Mouse (Mus musculus) MN1 (cell line): ENCODE results near the gene Ccser1.

ENCODE experiments used
- DNase-seq: peaks from one replicate; pipeline ENCODE4 v3.0.0-alpha.2; 2016; ENCODE audit warnings: low spot score

Ccser1 gene

DNA sequence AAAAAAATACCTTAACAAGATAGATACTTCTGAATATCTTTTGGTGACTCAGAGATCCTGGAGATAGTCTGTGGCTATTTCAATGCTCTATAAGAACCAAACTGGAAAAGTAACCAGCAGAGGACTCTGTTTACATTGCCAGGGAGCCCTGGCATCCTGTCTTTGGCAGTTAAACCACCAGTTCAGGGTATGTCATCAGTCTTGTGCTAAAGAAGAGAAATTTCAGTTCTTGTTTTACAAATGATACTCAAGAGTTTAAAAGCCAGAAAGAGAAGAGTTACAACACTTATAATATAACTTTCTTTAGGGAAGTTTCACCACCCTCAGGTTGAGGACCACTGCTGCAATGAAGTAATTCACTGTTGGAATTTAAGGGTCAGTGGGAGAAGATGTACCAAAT, 258.0 kb downstream of the Ccser1 start:
- no peak for DNase-seq

GRCm38 (mm10) chr6:61471371-61472152, 291.4 kb downstream of the Ccser1 start:
- no peak for DNase-seq

DNA sequence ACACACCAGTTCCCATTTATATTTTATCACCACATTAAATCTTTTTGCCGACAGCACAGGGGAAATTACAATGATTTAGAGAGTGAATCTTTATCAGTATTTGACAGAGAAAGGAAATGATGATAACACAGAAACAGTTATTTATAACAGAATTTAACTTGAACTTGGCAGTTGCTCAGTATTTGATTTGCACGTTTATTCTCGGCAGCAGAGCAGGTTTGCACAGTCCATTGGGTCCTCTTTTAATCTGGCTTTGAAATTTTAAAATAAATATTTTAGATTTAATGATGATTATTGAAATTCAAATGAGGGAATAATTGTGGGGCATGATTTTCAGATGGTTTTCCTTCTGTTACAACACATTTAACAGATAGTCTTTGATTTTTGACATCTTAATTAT, 305.2 kb downstream of the Ccser1 start:
- DNase-seq: no peak

DNA sequence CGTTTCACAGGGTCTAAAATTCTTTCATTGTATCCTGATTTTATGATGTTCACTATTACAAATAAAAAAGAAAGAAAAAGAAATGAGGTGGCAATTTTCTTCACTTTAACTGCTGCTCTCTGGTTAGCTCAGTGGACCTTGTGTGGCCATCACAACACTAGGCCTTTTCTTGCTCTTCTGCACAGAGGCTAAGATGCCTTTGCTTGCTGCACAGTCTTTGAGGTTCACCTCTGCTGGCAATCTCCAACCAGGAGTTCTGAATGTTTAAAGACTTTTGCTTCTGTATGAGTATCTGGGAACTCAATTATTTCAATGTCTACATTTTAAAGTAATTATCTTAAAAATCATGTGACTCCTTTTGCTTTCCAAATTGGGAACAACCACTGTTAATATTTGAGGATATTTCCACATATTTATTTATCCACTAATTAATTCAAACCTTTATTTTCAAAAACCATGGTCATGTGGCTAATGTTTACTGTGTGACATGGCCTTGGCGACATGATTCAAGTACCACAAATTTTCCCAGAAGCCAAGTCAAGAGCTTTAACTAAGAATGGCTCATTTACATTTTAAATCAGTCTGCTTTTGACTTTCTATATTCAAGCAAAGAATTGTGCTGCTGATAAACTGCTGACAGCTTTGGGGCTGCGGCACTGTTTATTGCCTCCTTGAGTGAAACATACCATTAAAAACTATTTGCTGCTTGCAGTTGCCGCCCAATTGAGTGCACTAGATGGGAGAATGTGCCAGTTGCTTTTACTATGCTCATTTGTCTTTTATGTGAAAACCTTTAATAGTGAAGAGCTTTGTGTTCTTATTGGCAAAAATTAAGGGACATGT, 312.1 kb downstream of the Ccser1 start:
- no peak for DNase-seq

- no peak for DNase-seq
These were observed 313.3 kb downstream of the Ccser1 start for GRCm38 (mm10) chr6:61493386-61493785.

- DNase-seq: no peak
These were observed 335.2 kb downstream of the Ccser1 start for GRCm38 (mm10) chr6:61515310-61515709.

- no peak for DNase-seq
These were observed 341.5 kb downstream of the Ccser1 start for GRCm38 (mm10) chr6:61521587-61521986.

DNA sequence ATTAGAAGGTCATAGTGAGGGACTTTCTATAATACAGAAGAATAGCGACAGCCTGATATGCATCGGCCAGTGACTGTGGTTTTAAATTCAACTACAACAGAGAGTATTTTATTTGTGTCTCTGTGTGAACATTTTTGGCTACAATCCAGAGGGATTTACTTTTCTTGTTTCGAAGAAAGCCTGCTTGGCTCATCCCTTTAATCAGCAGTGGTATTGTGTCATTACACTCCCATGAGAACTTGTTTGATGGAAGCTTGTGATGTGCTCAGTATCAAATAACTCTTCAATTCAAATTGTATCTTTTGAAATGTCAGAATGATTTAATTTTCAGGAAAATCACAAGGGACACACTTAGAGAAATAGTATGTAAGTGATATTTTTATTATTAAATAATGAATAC, 342.0 kb downstream of the Ccser1 start:
- no peak for DNase-seq

DNA sequence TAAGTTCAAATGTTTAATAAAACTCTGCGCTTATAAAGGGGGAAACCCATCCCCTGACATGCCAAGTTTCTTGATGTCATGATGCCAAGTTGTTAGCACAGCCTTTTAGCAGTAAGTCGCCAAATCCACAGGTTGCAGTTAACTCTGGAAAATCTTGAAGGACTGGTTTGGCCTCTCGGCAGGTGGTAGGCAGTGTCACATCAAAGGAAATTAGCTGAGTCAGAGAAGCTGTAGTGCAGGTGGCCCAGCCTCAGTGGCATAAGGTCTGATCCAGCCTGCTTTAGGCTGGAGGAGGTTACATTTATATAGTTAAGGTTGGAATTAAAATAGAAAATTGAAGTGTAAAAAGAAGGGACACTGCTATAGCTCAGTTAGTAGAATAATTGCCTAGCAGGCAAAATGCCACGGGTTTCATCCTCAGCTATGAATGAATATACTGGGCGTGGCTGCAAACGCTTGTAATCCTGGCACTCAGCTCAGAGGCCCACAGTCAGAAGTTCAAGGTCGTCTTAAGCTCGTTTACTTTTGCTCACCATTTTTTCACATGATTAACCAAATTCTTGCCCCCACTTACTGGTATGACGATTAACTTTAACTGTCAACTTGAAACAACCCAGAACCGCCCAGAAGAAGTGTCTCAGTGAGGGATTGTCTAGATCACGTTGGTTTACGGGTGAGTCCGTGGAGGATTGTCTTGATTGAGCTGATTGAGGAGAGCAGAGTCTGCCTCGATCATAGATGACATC, 343.8 kb downstream of the Ccser1 start:
- DNase-seq: no peak

- DNase-seq: no peak
These were observed 360.6 kb downstream of the Ccser1 start for GRCm38 (mm10) chr6:61540732-61541131.

GRCm38 (mm10) chr6:61543459-61544044, 363.4 kb downstream of the Ccser1 start:
- DNase-seq: no peak

DNA sequence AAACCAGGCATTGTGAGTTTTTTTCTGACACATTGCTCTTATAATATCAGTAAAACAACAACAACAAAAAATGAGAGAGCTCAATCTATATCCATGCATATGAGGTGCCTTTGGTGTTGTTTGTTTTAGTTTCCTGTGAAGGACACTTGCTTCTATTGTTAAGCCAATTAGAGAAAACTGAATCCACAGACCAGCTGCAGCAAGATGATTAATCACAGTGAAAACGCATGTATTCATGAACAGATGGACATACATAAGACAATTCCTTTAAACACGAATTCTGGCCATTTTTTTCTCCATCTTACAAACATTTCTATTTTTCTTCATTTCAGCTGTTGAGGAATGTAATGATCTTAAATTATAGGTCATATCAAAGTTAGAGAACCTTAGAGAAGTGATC, 387.4 kb downstream of the Ccser1 start:
- no peak for DNase-seq

GRCm38 (mm10) chr6:61567967-61568366, 387.8 kb downstream of the Ccser1 start:
- DNase-seq: no peak

DNA sequence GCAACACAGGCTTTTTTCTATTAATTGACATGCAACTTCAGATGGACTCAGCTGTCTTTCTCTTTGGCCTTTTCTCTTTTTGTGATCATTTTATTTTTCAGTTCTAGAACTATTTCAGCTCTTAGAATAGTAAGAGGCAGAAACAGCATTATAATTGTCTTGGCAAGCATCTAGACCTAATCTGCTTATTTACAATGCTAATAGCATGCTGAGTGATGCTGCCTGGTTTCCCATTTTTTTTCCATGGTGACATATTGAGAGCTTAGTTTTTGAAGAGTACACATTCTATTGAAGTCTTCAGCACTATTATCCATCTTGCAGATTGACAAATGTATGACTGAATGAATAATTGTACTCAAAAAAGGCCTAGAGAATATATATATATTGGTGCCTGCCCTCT, 401.6 kb downstream of the Ccser1 start:
- DNase-seq: no peak

DNA sequence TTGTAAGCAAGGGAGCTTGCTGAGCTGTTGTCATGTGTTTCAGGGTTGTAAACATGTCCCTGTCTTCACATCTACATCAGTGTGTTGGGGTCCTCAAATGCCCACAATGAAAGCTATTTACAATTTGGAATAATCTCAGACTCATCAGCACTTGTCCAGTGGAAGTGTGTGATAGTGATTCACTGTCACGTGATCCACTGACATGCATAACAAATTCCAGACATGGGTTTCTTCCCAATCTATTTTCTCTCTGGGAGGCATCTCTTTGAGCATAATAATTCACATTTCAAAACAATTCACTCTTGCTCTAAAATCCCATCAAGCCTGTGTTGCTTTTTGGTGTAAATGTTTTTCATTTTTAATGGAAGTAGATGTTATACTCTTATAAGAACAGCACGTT, 408.9 kb downstream of the Ccser1 start:
- no peak for DNase-seq

- DNase-seq: no peak
These were observed 421.8 kb downstream of the Ccser1 start for GRCm38 (mm10) chr6:61601911-61602310.

DNA sequence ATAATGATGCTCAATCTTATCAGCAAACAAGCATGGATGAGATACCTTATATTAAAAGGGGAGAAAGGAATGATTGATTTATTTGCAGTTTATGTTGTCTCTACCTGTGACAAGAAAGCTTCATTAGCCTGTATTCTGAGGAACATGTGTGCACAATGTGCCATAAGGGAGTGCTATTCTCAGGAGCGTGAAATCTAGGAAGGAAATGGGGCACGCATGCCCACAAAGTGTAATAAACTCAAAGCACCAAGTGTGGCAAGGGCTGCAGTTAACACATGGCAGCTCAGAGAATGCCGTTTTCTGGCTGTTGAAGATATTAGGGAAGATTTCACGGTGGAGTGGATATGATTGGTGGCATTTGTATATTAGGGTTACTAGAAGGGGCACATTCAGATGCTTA, 434.8 kb downstream of the Ccser1 start:
- DNase-seq: no peak

DNA sequence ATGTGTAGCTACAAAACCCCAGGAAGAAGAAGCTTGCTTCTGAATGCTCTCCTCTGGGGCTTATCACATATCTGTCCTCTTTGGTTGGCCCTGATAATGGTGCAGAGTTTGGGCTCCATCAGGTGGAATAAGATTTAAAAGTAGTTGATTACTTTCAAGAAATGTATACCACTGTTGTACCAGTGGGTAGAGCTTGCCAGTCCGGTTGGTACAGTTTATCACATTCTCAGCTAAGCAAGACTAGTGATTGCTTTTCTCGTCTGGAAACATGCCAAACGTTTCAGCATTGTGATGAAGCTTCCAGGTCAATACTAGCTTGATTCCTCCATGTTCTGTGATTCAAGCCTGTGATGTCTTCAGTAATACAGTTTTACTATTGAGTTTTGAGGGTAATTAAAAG, 441.6 kb downstream of the Ccser1 start:
- DNase-seq: no peak

DNA sequence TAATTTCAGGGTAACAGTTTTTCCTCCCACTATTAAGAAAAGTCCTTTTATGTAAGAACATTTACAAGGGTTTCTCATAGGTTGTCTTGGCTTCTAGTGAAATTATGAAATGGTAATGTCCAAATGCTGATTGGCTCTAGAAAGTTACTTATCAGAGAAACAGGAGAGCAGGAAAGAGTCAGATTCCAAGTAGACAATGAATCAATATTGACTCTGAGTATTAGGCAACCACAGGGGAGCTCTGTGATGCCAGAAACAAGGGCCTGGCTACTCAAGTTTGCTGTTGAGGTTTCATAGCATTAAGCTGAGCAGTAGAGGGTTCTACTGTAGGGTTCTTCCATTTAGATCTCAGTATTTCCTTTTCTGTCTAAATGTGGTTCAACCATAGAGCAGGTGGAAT, 481.3 kb downstream of the Ccser1 start:
- DNase-seq: no peak

DNA sequence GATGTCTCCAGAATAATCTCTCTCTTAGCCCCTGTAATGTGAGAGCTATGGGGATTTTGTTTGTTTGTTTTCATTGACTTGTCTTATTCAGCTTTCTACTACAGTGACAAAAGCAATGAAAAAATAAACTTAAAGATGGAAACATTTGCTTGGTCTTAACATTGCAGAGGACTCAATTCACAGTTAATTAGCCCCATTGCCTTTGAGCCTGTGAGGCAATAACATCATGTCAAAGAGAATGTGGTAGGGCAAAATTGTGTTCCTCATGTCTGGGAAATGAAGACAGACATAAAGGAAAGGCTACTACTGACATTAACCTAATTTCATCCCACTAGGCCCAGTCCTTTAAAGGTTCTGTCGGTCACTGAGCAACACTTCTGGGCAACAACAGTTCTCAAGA, 484.4 kb downstream of the Ccser1 start:
- no peak for DNase-seq

GRCm38 (mm10) chr6:61687002-61687401, 506.9 kb downstream of the Ccser1 start:
- no peak for DNase-seq

DNA sequence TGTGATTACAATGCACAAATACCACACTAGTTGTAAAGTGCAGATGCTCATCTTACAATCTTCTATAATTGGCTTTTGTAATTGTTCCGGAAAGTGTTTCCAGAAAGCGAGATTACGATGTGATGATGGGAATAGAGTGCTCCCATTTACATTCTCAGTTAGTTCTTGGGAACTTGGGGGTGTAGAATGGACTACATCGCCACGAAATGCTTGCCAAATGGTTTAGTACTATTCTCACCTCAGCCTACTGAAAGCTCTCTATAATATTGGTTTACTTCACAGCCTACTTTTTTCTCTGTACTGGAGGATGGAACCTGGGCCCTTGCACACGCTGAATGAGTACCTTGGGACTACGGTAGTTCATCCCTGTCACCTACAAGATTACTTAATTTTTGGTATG, 522.9 kb downstream of the Ccser1 start:
- no peak for DNase-seq
